Mouse (Mus musculus): ENCODE results near the gene Nmur2. TPM values are rescaled to one million over a fixed set of nuclear protein-coding genes. Genes with fewer than 3 reads are reported as not detected.

Gene Nmur2
- polyA plus RNA-seq, 1 experiment from 2014 or later: 0.38 TPM

DNA sequence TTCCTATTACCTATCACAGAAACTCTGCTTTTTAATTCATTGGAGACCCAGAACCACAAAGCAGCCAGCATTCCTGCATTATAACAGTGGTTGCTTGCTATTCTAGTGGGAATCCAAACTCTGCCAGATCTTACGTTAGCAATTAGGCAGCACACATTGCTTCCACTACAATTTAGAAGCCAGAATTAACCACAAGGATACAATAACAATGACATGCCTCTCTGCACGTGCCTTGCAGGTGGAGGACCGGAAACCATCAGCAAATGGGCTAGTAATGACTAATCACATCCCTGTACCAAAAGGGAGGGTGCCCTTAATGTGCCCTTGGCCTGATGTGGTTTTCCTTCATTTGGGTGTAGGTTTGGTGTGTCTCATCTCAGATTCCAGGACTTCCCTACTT lies 32.5 kb downstream of the Nmur2 start:
- no peaks in the 10 kb centered on the region for H3K36me3 ChIP-seq
- 69% methylated on average over 3 of the region's 3 CpGs for WGBS
- no peak overlapping the region for H3K27ac ChIP-seq
- no peak overlapping the region for H3K4me2 ChIP-seq (replicated peaks)
- no peak for ATAC-seq
- H3K27me3 ChIP-seq (replicated peaks): no peaks in the 10 kb centered on the region
- no peaks in the 10 kb centered on the region for H3K9me3 ChIP-seq
- no peak overlapping the region for H3K9ac ChIP-seq
- H3K4me3 ChIP-seq (replicated peaks): no peak overlapping the region
- H3K4me1 ChIP-seq (replicated peaks): no peaks in the 10 kb centered on the region

DNA sequence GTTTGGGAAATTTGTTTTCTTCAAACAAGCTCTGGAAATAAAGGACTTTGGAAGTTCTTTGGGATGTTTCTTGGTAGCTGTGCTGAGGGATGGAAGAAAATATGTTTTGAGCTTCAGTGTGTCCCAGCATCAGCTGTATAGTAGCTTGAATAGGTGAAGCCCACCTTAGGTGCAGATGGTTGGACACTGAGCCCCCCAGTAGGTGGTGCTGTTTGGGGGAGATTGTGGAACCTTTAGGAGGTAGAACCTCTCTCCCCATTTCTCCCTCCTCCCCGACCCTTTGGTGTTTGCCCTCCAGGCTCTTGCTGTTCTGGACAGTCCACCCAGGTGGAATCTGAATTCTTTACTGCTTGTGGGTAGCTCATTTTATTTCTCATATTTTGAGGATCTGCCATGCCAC lies 48.0 kb downstream of the Nmur2 start:
- H3K4me1 ChIP-seq (replicated peaks): no peaks in the 10 kb centered on the region
- H3K4me3 ChIP-seq (replicated peaks): no peak overlapping the region
- H3K9ac ChIP-seq: no peak overlapping the region
- H3K4me2 ChIP-seq (replicated peaks): no peak overlapping the region
- no peaks in the 10 kb centered on the region for H3K27me3 ChIP-seq (replicated peaks)
- ATAC-seq: no peak
- H3K9me3 ChIP-seq: no peaks in the 10 kb centered on the region
- WGBS: 64% methylated on average over 1 of the region's 1 CpGs
- no peak overlapping the region for H3K27ac ChIP-seq
- no peaks in the 10 kb centered on the region for H3K36me3 ChIP-seq

DNA sequence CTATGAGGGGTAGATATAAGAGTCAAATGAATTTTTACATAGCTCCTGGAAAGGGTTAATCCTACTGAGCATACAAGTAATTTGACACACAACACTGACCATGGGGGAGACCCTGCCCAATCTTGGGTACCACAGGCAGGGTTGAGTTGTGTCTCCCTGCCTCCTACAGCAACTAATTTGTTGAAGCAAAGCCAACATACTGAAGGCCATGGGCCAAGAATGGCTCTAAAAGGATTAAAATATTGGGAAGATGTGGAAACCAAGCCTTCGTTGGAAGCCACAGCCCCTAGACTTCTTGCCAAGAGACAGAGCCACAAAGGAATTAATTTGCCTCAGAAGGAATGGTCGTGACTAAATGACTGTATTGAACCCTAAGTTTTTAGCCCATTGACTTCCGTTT lies 48.7 kb downstream of the Nmur2 start:
- H3K4me2 ChIP-seq (replicated peaks): no peak overlapping the region
- no peaks in the 10 kb centered on the region for H3K9me3 ChIP-seq
- 70% methylated on average over 3 of the region's 3 CpGs for WGBS
- no peak overlapping the region for H3K9ac ChIP-seq
- H3K4me1 ChIP-seq (replicated peaks): no peaks in the 10 kb centered on the region
- no peak overlapping the region for H3K4me3 ChIP-seq (replicated peaks)
- no peak for ATAC-seq
- no peaks in the 10 kb centered on the region for H3K27me3 ChIP-seq (replicated peaks)
- H3K36me3 ChIP-seq: no peaks in the 10 kb centered on the region
- H3K27ac ChIP-seq: no peak overlapping the region

DNA sequence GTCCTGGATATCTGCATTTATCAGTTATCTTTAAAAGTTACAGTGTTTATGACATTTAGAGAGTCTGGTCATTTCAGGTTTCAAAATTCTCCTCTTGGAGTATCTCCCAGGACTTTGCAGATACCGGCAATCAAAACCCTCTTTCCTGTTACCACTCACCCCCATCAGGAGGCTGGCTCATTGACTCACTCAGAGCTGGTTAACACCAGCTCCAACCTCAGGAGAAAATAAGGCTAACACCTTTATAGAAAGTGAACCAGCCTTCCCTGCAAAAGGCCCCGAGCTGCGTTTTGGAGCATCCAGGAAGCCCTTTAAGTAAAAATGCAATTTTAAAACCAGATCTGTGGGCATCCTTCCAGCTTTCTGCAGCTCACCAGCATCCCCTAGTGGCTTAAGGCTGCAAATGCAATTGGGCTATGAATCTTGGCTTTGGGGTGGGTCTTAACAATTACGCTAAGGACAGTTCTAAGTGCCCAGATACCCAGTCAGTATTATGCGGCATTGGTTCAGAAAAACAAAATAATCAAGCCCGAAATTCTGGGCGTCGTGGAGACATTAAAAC lies 49.2 kb downstream of the Nmur2 start:
- WGBS: 13% methylated on average over 8 of the region's 8 CpGs
- H3K4me3 ChIP-seq (replicated peaks): no peak overlapping the region
- ATAC-seq: no peak
- H3K36me3 ChIP-seq: no peaks in the 10 kb centered on the region
- H3K9ac ChIP-seq: no peak overlapping the region
- H3K27ac ChIP-seq: no peak overlapping the region
- no peak overlapping the region for H3K4me2 ChIP-seq (replicated peaks)
- H3K9me3 ChIP-seq: no peaks in the 10 kb centered on the region
- H3K27me3 ChIP-seq (replicated peaks): no peaks in the 10 kb centered on the region
- no peaks in the 10 kb centered on the region for H3K4me1 ChIP-seq (replicated peaks)

DNA sequence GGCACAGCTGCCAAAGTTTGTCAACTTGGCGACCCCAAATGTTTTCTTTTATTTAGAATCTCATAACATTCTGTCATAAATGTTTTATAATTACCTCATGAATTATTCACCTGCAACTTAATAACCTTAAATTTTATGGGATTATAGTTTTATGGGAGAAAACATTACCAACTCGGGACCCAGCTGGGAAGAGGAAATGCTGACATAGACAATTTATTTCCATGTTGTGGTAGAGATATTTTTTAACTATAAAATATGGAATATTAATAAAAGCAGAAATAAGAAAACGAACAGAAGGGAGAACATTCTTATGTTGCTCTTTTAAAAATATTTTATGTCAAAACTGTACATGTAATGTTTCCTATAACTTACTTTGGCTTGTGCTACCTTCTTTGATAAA lies 56.2 kb downstream of the Nmur2 start:
- ATAC-seq: no peak
- WGBS: 59% methylated on average over 3 of the region's 3 CpGs

DNA sequence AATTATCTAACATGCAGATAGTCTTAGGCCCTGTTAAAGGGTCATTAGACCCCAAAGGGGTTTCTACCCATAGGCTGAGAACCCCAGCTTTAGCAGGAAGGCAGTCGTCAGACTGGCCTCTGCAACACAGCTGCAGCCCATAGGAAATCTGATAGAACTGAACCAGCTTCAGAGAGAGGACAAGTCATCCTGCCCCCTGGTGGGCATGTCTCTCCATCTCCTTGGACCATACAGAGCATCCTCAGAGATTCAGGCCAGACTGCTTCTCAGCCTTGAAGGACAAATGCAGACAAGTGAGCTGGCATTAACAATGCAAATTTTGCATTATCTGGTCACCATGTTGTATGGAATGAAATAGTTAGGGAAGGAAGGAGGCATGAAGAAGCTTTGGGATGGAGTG lies 59.2 kb downstream of the Nmur2 start:
- no peak overlapping the region for H3K4me2 ChIP-seq (replicated peaks)
- WGBS: 42% methylated on average over 1 of the region's 1 CpGs

More for the DNA sequence above, 56.2 kb downstream of the Nmur2 start:
- Histone ChIP-seq H3K27me3 (replicated peaks) (no peaks in the 10 kb centered on the region), H3K4me3 (replicated peaks) (no peak overlapping the region), H3K9me3 (no peaks in the 10 kb centered on the region), H3K4me2 (replicated peaks) (no peak overlapping the region), H3K4me1 (replicated peaks) (no peaks in the 10 kb centered on the region), H3K9ac (no peak overlapping the region), H3K36me3 (no peaks in the 10 kb centered on the region), H3K27ac (no peak overlapping the region)

DNA sequence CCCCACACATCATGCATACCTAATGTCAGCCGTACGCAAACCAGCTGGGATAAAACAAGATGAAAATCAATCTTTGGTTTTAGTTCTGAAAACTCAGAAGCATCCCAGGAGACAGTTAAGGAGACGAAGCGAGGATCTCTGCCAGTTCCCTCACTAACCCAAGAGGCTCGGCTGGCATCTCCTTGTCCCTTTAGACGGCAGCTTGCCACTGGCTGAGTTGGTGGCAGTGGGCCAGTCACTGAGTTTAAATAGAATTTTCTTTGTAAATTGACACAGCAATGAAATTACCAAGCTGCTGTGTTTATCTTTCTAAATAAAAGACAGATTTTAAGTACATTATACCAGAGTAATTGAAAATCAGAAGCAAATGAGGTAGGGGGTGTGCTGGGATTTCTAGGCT lies 62.7 kb downstream of the Nmur2 start:
- Histone ChIP-seq H3K9me3 (no peaks in the 10 kb centered on the region), H3K4me1 (replicated peaks) (no peaks in the 10 kb centered on the region), H3K4me3 (replicated peaks) (no peak overlapping the region), H3K36me3 (no peaks in the 10 kb centered on the region), H3K27me3 (replicated peaks) (no peaks in the 10 kb centered on the region), H3K9ac (no peak overlapping the region), H3K4me2 (replicated peaks) (no peak overlapping the region), H3K27ac (no peak overlapping the region)
- no peak for ATAC-seq
- 71% methylated on average over 6 of the region's 6 CpGs for WGBS

More for the DNA sequence above, 59.2 kb downstream of the Nmur2 start:
- no peak for ATAC-seq
- Histone ChIP-seq H3K27me3 (replicated peaks) (no peaks in the 10 kb centered on the region), H3K27ac (no peak overlapping the region), H3K36me3 (no peaks in the 10 kb centered on the region), H3K9me3 (no peaks in the 10 kb centered on the region), H3K9ac (no peak overlapping the region), H3K4me3 (replicated peaks) (no peak overlapping the region), H3K4me1 (replicated peaks) (no peaks in the 10 kb centered on the region)
